Mouse (Mus musculus) heart, adult 9 months (tissue): ENCODE data around the gene Sugp1.

Experiments used
- DNase-seq, 2 experiments: peaks; one replicate each; pipeline ENCODE4 v3.0.0; 2022; ENCODE audit warnings: low spot score in 2 of 2

The Sugp1 gene

GRCm38 (mm10) chr8:70111192-70111795, 68.7 kb downstream of the Sugp1 start:
- DNase-seq = no peak

GRCm38 (mm10) chr8:70112401-70113016, 69.9 kb downstream of the Sugp1 start:
- DNase-seq = no peak

- no peak for DNase-seq
Observed at GRCm38 (mm10) chr8:70114488-70114887, 71.9 kb downstream of the Sugp1 start.

GRCm38 (mm10) chr8:70114892-70115291, 72.3 kb downstream of the Sugp1 start:
- DNase-seq = no peak

- DNase-seq = no peak
Observed at GRCm38 (mm10) chr8:70117611-70118010, 75.0 kb downstream of the Sugp1 start.

- no peak for DNase-seq
Observed at GRCm38 (mm10) chr8:70118726-70119700, 76.4 kb downstream of the Sugp1 start.

- DNase-seq = no peak
Observed at GRCm38 (mm10) chr8:70120667-70121066, 78.1 kb downstream of the Sugp1 start, which contains the start of gene Ncan. TSS of gene Ncan (minus strand) at chr8:70120873.
